Mouse (Mus musculus): ENCODE measurements around the gene Itsn1. TPM values are rescaled to one million over a fixed set of nuclear protein-coding genes. Genes with fewer than 3 reads are reported as not detected.

Gene Itsn1
- polyA plus RNA-seq, 1 experiment from 2014 or later, result 40.1 TPM

- no peak overlapping the region for H3K9ac ChIP-seq (replicated peaks; ENCODE audit: low read length)
- no peak overlapping the region for H3K27ac ChIP-seq (replicated peaks; ENCODE audit: low read depth, low read length)
- H3K27me3 ChIP-seq (ENCODE audit: control insufficient read depth, insufficient read depth, low read length), result no peaks in the 10 kb centered on the region
- no peak overlapping the region for H3K4me3 ChIP-seq (ENCODE audit: low read depth, low read length)
- WGBS, result 77% methylated on average over 7 of the region's 7 CpGs
- H3K4me2 ChIP-seq (ENCODE audit: low read depth, low read length), result no peak overlapping the region
- 0 out of 2 replicates have a peak, but pooled peaks cover 3% of the 10 kb centered on the region for H3K4me1 ChIP-seq (ENCODE audit: control insufficient read depth, insufficient read depth, low read length)
- no peak for ATAC-seq (replicated peaks; ENCODE audit: insufficient number of reproducible peaks, low FRiP score, low TSS enrichment, low read depth)
- DNase-seq (ENCODE audit: low spot score), result no peak
- no peaks in the 10 kb centered on the region for H3K9me3 ChIP-seq (replicated peaks; ENCODE audit: control insufficient read depth, low read length)
- H3K36me3 ChIP-seq (replicated peaks; ENCODE audit: control insufficient read depth, insufficient read depth, low read depth, low read length), result no peaks in the 10 kb centered on the region
Observed at GRCm38 (mm10) chr16:91736046-91736816, 7.2 kb downstream of the Itsn1 start.

DNA sequence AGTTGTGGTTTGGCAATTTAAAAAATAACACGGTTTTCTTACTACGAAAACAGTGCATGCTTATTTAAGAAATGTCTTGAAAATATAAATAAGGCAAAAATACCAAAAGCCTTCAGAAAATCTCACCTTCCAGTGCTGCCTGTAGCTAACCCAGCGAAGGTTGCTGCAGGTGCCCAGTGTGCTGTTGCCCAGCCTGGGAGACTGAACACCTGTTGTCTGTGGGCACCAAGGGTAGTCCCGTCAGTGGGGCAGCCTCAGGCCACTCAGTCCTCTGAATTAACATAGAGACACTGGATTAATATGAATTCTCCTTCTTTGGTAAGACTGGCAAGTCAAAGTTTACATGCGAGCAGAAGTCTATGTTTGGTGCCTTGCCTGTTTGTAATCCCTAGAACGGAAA is 9.4 kb downstream of the Itsn1 start:
- no peak overlapping the region for H3K9ac ChIP-seq (replicated peaks; ENCODE audit: low read length)
- 88% methylated on average over 6 of the region's 6 CpGs for WGBS
- ATAC-seq (replicated peaks; ENCODE audit: insufficient number of reproducible peaks, low FRiP score, low TSS enrichment, low read depth) (no peak), DNase-seq (ENCODE audit: low spot score) (no peak)
- 0 out of 2 replicates have a peak, but pooled peaks cover 3% of the 10 kb centered on the region for H3K4me1 ChIP-seq (ENCODE audit: control insufficient read depth, insufficient read depth, low read length)
- H3K4me3 ChIP-seq (ENCODE audit: low read depth, low read length), result no peak overlapping the region
- no peak overlapping the region for H3K27ac ChIP-seq (replicated peaks; ENCODE audit: low read depth, low read length)
- no peak overlapping the region for H3K4me2 ChIP-seq (ENCODE audit: low read depth, low read length)
- H3K36me3 ChIP-seq (replicated peaks; ENCODE audit: control insufficient read depth, insufficient read depth, low read depth, low read length), result no peaks in the 10 kb centered on the region
- H3K9me3 ChIP-seq (replicated peaks; ENCODE audit: control insufficient read depth, low read length), result no peaks in the 10 kb centered on the region
- no peaks in the 10 kb centered on the region for H3K27me3 ChIP-seq (ENCODE audit: control insufficient read depth, insufficient read depth, low read length)

- no peak overlapping the region for H3K27ac ChIP-seq (replicated peaks; ENCODE audit: low read depth, low read length)
- no peak for DNase-seq (ENCODE audit: low spot score)
- ATAC-seq (replicated peaks; ENCODE audit: insufficient number of reproducible peaks, low FRiP score, low TSS enrichment, low read depth), result no peak
- H3K9me3 ChIP-seq (replicated peaks; ENCODE audit: control insufficient read depth, low read length), result no peaks in the 10 kb centered on the region
- WGBS, result 62% methylated on average over 8 of the region's 8 CpGs
- no peaks in the 10 kb centered on the region for H3K27me3 ChIP-seq (ENCODE audit: control insufficient read depth, insufficient read depth, low read length)
- H3K4me2 ChIP-seq (ENCODE audit: low read depth, low read length), result no peak overlapping the region
- H3K4me3 ChIP-seq (ENCODE audit: low read depth, low read length), result no peak overlapping the region
- H3K36me3 ChIP-seq (replicated peaks; ENCODE audit: control insufficient read depth, insufficient read depth, low read depth, low read length), result no peaks in the 10 kb centered on the region
- H3K9ac ChIP-seq (replicated peaks; ENCODE audit: low read length), result no peak overlapping the region
- H3K4me1 ChIP-seq (ENCODE audit: control insufficient read depth, insufficient read depth, low read length), result 0 out of 2 replicates have a peak, but pooled peaks cover 2% of the 10 kb centered on the region
Observed at GRCm38 (mm10) chr16:91740184-91740917, 11.3 kb downstream of the Itsn1 start.

GRCm38 (mm10) chr16:91740918-91741255 is 11.8 kb downstream of the Itsn1 start:
- ATAC-seq (replicated peaks; ENCODE audit: insufficient number of reproducible peaks, low FRiP score, low TSS enrichment, low read depth), result no peak

DNA sequence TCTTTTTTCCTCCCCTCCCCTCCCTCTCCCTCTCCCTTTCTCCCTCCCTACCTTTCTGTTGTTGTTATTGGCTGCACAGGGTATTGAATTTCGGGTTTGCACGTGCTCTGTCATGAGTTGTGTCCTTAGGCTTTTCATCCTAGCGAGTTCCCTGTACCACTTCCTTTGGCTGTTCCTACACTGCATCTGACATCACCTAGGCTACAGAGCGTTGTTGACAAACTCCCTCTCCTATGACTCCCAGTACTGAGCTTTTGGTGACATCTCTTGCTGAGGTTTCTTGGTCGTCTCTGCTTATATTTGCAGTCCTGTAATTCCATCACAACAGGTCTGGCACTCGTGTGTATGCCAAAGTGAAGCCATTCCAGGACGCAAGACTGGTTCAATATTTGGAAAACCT is 14.0 kb downstream of the Itsn1 start:
- no peak overlapping the region for H3K27ac ChIP-seq (replicated peaks; ENCODE audit: low read depth, low read length)
- H3K9ac ChIP-seq (replicated peaks; ENCODE audit: low read length), result no peak overlapping the region
- DNase-seq (ENCODE audit: low spot score) (no peak), ATAC-seq (replicated peaks; ENCODE audit: insufficient number of reproducible peaks, low FRiP score, low TSS enrichment, low read depth) (no peak)
- no peak overlapping the region for H3K4me3 ChIP-seq (ENCODE audit: low read depth, low read length)
- H3K27me3 ChIP-seq (ENCODE audit: control insufficient read depth, insufficient read depth, low read length), result no peaks in the 10 kb centered on the region
- WGBS, result 67% methylated on average over 7 of the region's 7 CpGs
- no peaks in the 10 kb centered on the region for H3K36me3 ChIP-seq (replicated peaks; ENCODE audit: control insufficient read depth, insufficient read depth, low read depth, low read length)
- H3K4me1 ChIP-seq (ENCODE audit: control insufficient read depth, insufficient read depth, low read length), result 0 out of 2 replicates have a peak, but pooled peaks cover 2% of the 10 kb centered on the region
- no peaks in the 10 kb centered on the region for H3K9me3 ChIP-seq (replicated peaks; ENCODE audit: control insufficient read depth, low read length)
- no peak overlapping the region for H3K4me2 ChIP-seq (ENCODE audit: low read depth, low read length)

More at GRCm38 (mm10) chr16:91740918-91741255, 11.8 kb downstream of the Itsn1 start:
- Histone ChIP-seq H3K36me3 (replicated peaks; ENCODE audit: control insufficient read depth, insufficient read depth, low read depth, low read length) (no peaks in the 10 kb centered on the region), H3K4me3 (ENCODE audit: low read depth, low read length) (no peak overlapping the region), H3K4me2 (ENCODE audit: low read depth, low read length) (no peak overlapping the region), H3K9me3 (replicated peaks; ENCODE audit: control insufficient read depth, low read length) (no peaks in the 10 kb centered on the region), H3K9ac (replicated peaks; ENCODE audit: low read length) (no peak overlapping the region), H3K27me3 (ENCODE audit: control insufficient read depth, insufficient read depth, low read length) (no peaks in the 10 kb centered on the region), H3K27ac (replicated peaks; ENCODE audit: low read depth, low read length) (no peak overlapping the region), H3K4me1 (ENCODE audit: control insufficient read depth, insufficient read depth, low read length) (0 out of 2 replicates have a peak, but pooled peaks cover 2% of the 10 kb centered on the region)
- WGBS, result 68% methylated on average over 7 of the region's 7 CpGs
- no peak for DNase-seq (ENCODE audit: low spot score)

GRCm38 (mm10) chr16:91746101-91746950 is 17.2 kb downstream of the Itsn1 start:
- Histone ChIP-seq H3K27ac (replicated peaks; ENCODE audit: low read depth, low read length) (no peak overlapping the region), H3K4me3 (ENCODE audit: low read depth, low read length) (no peak overlapping the region), H3K9ac (replicated peaks; ENCODE audit: low read length) (no peak overlapping the region), H3K4me2 (ENCODE audit: low read depth, low read length) (no peak overlapping the region), H3K4me1 (ENCODE audit: control insufficient read depth, insufficient read depth, low read length) (0 out of 2 replicates have a peak, but pooled peaks cover 2% of the 10 kb centered on the region), H3K9me3 (replicated peaks; ENCODE audit: control insufficient read depth, low read length) (no peaks in the 10 kb centered on the region), H3K36me3 (replicated peaks; ENCODE audit: control insufficient read depth, insufficient read depth, low read depth, low read length) (no peaks in the 10 kb centered on the region), H3K27me3 (ENCODE audit: control insufficient read depth, insufficient read depth, low read length) (no peaks in the 10 kb centered on the region)
- peak; percentile 88 for DNase-seq (ENCODE audit: low spot score)
- WGBS, result 21% methylated on average over 14 of the region's 14 CpGs
- peak; percentile 88 for ATAC-seq (replicated peaks; ENCODE audit: insufficient number of reproducible peaks, low FRiP score, low TSS enrichment, low read depth)

DNA sequence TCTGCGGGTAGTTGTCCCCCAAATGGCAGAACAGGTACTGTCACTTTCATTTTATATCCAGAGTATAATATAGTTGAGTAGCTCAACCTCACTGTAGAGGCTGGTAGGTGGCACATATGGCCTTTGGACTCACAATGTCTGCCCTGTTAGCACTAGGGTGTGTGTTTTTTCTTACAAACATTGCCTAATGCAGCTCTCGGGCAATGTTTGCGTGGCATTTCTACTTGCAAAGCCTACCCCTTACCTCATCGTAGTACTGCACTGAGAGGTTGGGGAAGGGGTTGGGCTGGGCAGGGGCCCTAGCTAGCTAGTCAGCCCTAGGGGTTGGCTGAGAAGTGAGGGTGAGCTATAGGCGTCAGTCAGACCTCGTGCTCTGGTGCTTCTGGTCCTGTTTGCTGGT is 18.5 kb downstream of the Itsn1 start:
- no peak for ATAC-seq (replicated peaks; ENCODE audit: insufficient number of reproducible peaks, low FRiP score, low TSS enrichment, low read depth)

More for the DNA sequence above, 18.5 kb downstream of the Itsn1 start:
- no peaks in the 10 kb centered on the region for H3K27me3 ChIP-seq (ENCODE audit: control insufficient read depth, insufficient read depth, low read length)
- no peaks in the 10 kb centered on the region for H3K9me3 ChIP-seq (replicated peaks; ENCODE audit: control insufficient read depth, low read length)
- WGBS, result 87% methylated on average over 6 of the region's 6 CpGs
- 0 out of 2 replicates have a peak, but pooled peaks cover 2% of the 10 kb centered on the region for H3K4me1 ChIP-seq (ENCODE audit: control insufficient read depth, insufficient read depth, low read length)
- H3K36me3 ChIP-seq (replicated peaks; ENCODE audit: control insufficient read depth, insufficient read depth, low read depth, low read length), result no peaks in the 10 kb centered on the region
- no peak overlapping the region for H3K4me3 ChIP-seq (ENCODE audit: low read depth, low read length)
- DNase-seq (ENCODE audit: low spot score), result no peak
- H3K4me2 ChIP-seq (ENCODE audit: low read depth, low read length), result no peak overlapping the region
- no peak overlapping the region for H3K9ac ChIP-seq (replicated peaks; ENCODE audit: low read length)
- H3K27ac ChIP-seq (replicated peaks; ENCODE audit: low read depth, low read length), result no peak overlapping the region

Data from embryonic facial prominence, embryonic 11.5 days (tissue).